Mouse (Mus musculus): ENCODE data around the gene Zc3h10. TPM values are rescaled to one million over a fixed set of nuclear protein-coding genes. Genes with fewer than 3 reads are reported as not detected.

The Zc3h10 gene
- polyA plus RNA-seq, 1 experiment, result 15.2 TPM

GRCm38 (mm10) chr10:128524732-128525662, 22.6 kb downstream of the Zc3h10 start:
- H3K36me3 ChIP-seq (ENCODE audit: control insufficient read depth, insufficient read depth, low read length), result peaks cover 6% of the 10 kb centered on the region; the same call in 1 of the 2 replicates
- H3K27me3 ChIP-seq (ENCODE audit: control insufficient read depth, insufficient read depth, low read length), result no peaks in the 10 kb centered on the region
- H3K4me1 ChIP-seq (ENCODE audit: control insufficient read depth, insufficient read depth, insufficient read length, low read length), result no peaks in the 10 kb centered on the region
- peak overlapping the region; percentile 81 for H3K4me3 ChIP-seq (ENCODE audit: low read depth, low read length)
- H3K27ac ChIP-seq (ENCODE audit: insufficient read depth, low read depth, low read length), result peak overlapping the region; percentile 69
- TF ChIP-seq CTCF (IDR thresholded peaks at IDR 0.05; ENCODE audit: extremely low read depth, insufficient read length, insufficient replicate concordance, low read depth, low read length) (no peak), POLR2A (IDR thresholded peaks at IDR 0.05; ENCODE audit: low read depth, low read length) (no peak; the same call in none of the 2 replicates)
- WGBS, result under 1% methylated on average over 58 of the region's 58 CpGs

- Histone ChIP-seq H3K4me1 (ENCODE audit: control insufficient read depth, insufficient read depth, insufficient read length, low read length) (no peaks in the 10 kb centered on the region), H3K27ac (ENCODE audit: insufficient read depth, low read depth, low read length) (peak overlapping the region; percentile 69), H3K27me3 (ENCODE audit: control insufficient read depth, insufficient read depth, low read length) (no peaks in the 10 kb centered on the region), H3K36me3 (ENCODE audit: control insufficient read depth, insufficient read depth, low read length) (peaks cover 6% of the 10 kb centered on the region; the same call in 1 of the 2 replicates), H3K4me3 (ENCODE audit: low read depth, low read length) (peak overlapping the region; percentile 81)
- 43% methylated on average over 11 of the region's 11 CpGs for WGBS
- TF ChIP-seq CTCF (IDR thresholded peaks at IDR 0.05; ENCODE audit: extremely low read depth, insufficient read length, insufficient replicate concordance, low read depth, low read length) (no peak), POLR2A (IDR thresholded peaks at IDR 0.05; ENCODE audit: low read depth, low read length) (0 out of 2 replicates have a peak, but pooled peaks have one; percentile 3)
Measured at GRCm38 (mm10) chr10:128524111-128524731, 23.4 kb downstream of the Zc3h10 start.

GRCm38 (mm10) chr10:128522351-128522750, 25.2 kb downstream of the Zc3h10 start:
- 84% methylated on average over 6 of the region's 6 CpGs for WGBS
- TF ChIP-seq CTCF (IDR thresholded peaks at IDR 0.05; ENCODE audit: extremely low read depth, insufficient read length, insufficient replicate concordance, low read depth, low read length) (no peak), POLR2A (IDR thresholded peaks at IDR 0.05; ENCODE audit: low read depth, low read length) (no peak)
- no peak overlapping the region for H3K4me3 ChIP-seq (ENCODE audit: low read depth, low read length)
- H3K36me3 ChIP-seq (ENCODE audit: control insufficient read depth, insufficient read depth, low read length), result peaks cover 14% of the 10 kb centered on the region
- H3K4me1 ChIP-seq (ENCODE audit: control insufficient read depth, insufficient read depth, insufficient read length, low read length), result no peaks in the 10 kb centered on the region
- no peaks in the 10 kb centered on the region for H3K27me3 ChIP-seq (ENCODE audit: control insufficient read depth, insufficient read depth, low read length)
- H3K27ac ChIP-seq (ENCODE audit: insufficient read depth, low read depth, low read length), result no peak overlapping the region

- H3K36me3 ChIP-seq (ENCODE audit: control insufficient read depth, insufficient read depth, low read length), result peaks cover 24% of the 10 kb centered on the region
- WGBS, result 91% methylated on average over 16 of the region's 16 CpGs
- no peak for TF ChIP-seq CTCF (IDR thresholded peaks at IDR 0.05; ENCODE audit: extremely low read depth, insufficient read length, insufficient replicate concordance, low read depth, low read length)
- TF ChIP-seq POLR2A (IDR thresholded peaks at IDR 0.05; ENCODE audit: low read depth, low read length), result no peak
Measured at GRCm38 (mm10) chr10:128520591-128520990, 27.0 kb downstream of the Zc3h10 start.

GRCm38 (mm10) chr10:128518833-128519232, 28.7 kb downstream of the Zc3h10 start:
- Histone ChIP-seq H3K36me3 (ENCODE audit: control insufficient read depth, insufficient read depth, low read length) (peaks cover 30% of the 10 kb centered on the region), H3K27ac (ENCODE audit: insufficient read depth, low read depth, low read length) (no peak overlapping the region), H3K27me3 (ENCODE audit: control insufficient read depth, insufficient read depth, low read length) (no peaks in the 10 kb centered on the region), H3K4me3 (ENCODE audit: low read depth, low read length) (no peak overlapping the region), H3K4me1 (ENCODE audit: control insufficient read depth, insufficient read depth, insufficient read length, low read length) (no peaks in the 10 kb centered on the region)
- TF ChIP-seq CTCF (IDR thresholded peaks at IDR 0.05; ENCODE audit: extremely low read depth, insufficient read length, insufficient replicate concordance, low read depth, low read length) (peak; percentile 27; the same call in 1 of the 2 replicates), POLR2A (IDR thresholded peaks at IDR 0.05; ENCODE audit: low read depth, low read length) (no peak)
- WGBS, result 76% methylated on average over 7 of the region's 7 CpGs

More at GRCm38 (mm10) chr10:128520591-128520990, 27.0 kb downstream of the Zc3h10 start:
- Histone ChIP-seq H3K27ac (ENCODE audit: insufficient read depth, low read depth, low read length) (no peak overlapping the region), H3K4me1 (ENCODE audit: control insufficient read depth, insufficient read depth, insufficient read length, low read length) (no peaks in the 10 kb centered on the region), H3K27me3 (ENCODE audit: control insufficient read depth, insufficient read depth, low read length) (no peaks in the 10 kb centered on the region), H3K4me3 (ENCODE audit: low read depth, low read length) (no peak overlapping the region)

- H3K4me3 ChIP-seq (ENCODE audit: low read depth, low read length), result no peak overlapping the region
- WGBS, result 67% methylated on average over 6 of the region's 6 CpGs
- H3K36me3 ChIP-seq (ENCODE audit: control insufficient read depth, insufficient read depth, low read length), result peaks cover 40% of the 10 kb centered on the region
- H3K27me3 ChIP-seq (ENCODE audit: control insufficient read depth, insufficient read depth, low read length), result no peaks in the 10 kb centered on the region
- no peak overlapping the region for H3K27ac ChIP-seq (ENCODE audit: insufficient read depth, low read depth, low read length)
- TF ChIP-seq POLR2A (IDR thresholded peaks at IDR 0.05; ENCODE audit: low read depth, low read length), result no peak
- TF ChIP-seq CTCF (IDR thresholded peaks at IDR 0.05; ENCODE audit: extremely low read depth, insufficient read length, insufficient replicate concordance, low read depth, low read length), result no peak
- H3K4me1 ChIP-seq (ENCODE audit: control insufficient read depth, insufficient read depth, insufficient read length, low read length), result no peaks in the 10 kb centered on the region
Measured at GRCm38 (mm10) chr10:128516677-128517076, 30.9 kb downstream of the Zc3h10 start.

GRCm38 (mm10) chr10:128516029-128516428, 31.5 kb downstream of the Zc3h10 start:
- TF ChIP-seq CTCF (IDR thresholded peaks at IDR 0.05; ENCODE audit: extremely low read depth, insufficient read length, insufficient replicate concordance, low read depth, low read length) (no peak), POLR2A (IDR thresholded peaks at IDR 0.05; ENCODE audit: low read depth, low read length) (no peak)
- Histone ChIP-seq H3K4me3 (ENCODE audit: low read depth, low read length) (no peak overlapping the region), H3K36me3 (ENCODE audit: control insufficient read depth, insufficient read depth, low read length) (peaks cover 40% of the 10 kb centered on the region), H3K27me3 (ENCODE audit: control insufficient read depth, insufficient read depth, low read length) (no peaks in the 10 kb centered on the region), H3K4me1 (ENCODE audit: control insufficient read depth, insufficient read depth, insufficient read length, low read length) (no peaks in the 10 kb centered on the region), H3K27ac (ENCODE audit: insufficient read depth, low read depth, low read length) (no peak overlapping the region)
- 60% methylated on average over 20 of the region's 20 CpGs for WGBS

All from small intestine, adult 2 months (tissue).